Mouse (Mus musculus) ES-E14 (cell line): ENCODE results near the gene Mageb3. TPM values are rescaled to one million over a fixed set of nuclear protein-coding genes. Genes with fewer than 3 reads are reported as not detected.
A peak's percentile ranks its signal among the peaks of the same experiment; 100 is the strongest.

Source experiments
- DNase-seq: peaks from one replicate; pipeline ENCODE4 v3.0.0-alpha.2; 2013; ENCODE audit warnings: low read depth, low spot score
- H3K27ac ChIP-seq: 2 replicates; pipeline ENCODE4 v1.5.1; 2012; ENCODE audit warnings: low read depth, mild to moderate bottlenecking, low read length, moderate library complexity, mixed read lengths; ENCODE audit not compliant: poor library complexity, insufficient read depth, severe bottlenecking
- H3K36me3 ChIP-seq: 2 replicates; pipeline ENCODE4 v1.6.1; 2012; ENCODE audit warnings: mild to moderate bottlenecking, low read length, moderate library complexity, mixed read lengths; ENCODE audit not compliant: control insufficient read depth, poor library complexity, insufficient read depth, severe bottlenecking
- H3K4me1 ChIP-seq, 2 experiments: fragments of 150-350 bp in 1 of 2; sonication (generic) in 1 of 2; 2 replicates each; pipeline ENCODE4 v1.6.1; 2012; ENCODE audit warnings: low read length in 2 of 2, mild to moderate bottlenecking in 1 of 2, mixed read lengths in 1 of 2; ENCODE audit not compliant: control insufficient read depth in 2 of 2, insufficient read depth in 2 of 2, poor library complexity in 1 of 2
- H3K4me3 ChIP-seq, 2 experiments: fragments of 150-350 bp in 1 of 2; sonication (generic) in 1 of 2; 2 replicates each; pipeline ENCODE4 v1.5.1; 2012; ENCODE audit warnings: low read length in 2 of 2, low read depth in 1 of 2, mild to moderate bottlenecking in 1 of 2, mixed read lengths in 1 of 2; ENCODE audit not compliant: insufficient read depth in 1 of 2, poor library complexity in 1 of 2, severe bottlenecking in 1 of 2
- H3K9ac ChIP-seq: 2 replicates; pipeline ENCODE4 v1.6.1; 2012; ENCODE audit warnings: low read depth, mild to moderate bottlenecking, low read length, mixed read lengths; ENCODE audit not compliant: poor library complexity, insufficient read depth, severe bottlenecking
- H3K9me3 ChIP-seq: fragments of 150-350 bp; sonication (generic); 2 replicates; pipeline ENCODE4 v1.6.1; 2012; ENCODE audit warnings: low read depth, mild to moderate bottlenecking, low read length; ENCODE audit not compliant: control insufficient read depth, insufficient read depth
- CHD2 ChIP-seq: IDR thresholded peaks from 2 replicates; pipeline ENCODE4 v1.6.1; 2014; ENCODE audit warnings: mild to moderate bottlenecking, low read depth, low read length, inconsistent platforms
- HCFC1 ChIP-seq: IDR thresholded peaks from 2 replicates; pipeline ENCODE4 v1.6.1; 2012; ENCODE audit warnings: low read length, inconsistent platforms, borderline replicate concordance; ENCODE audit not compliant: insufficient read depth
- MAFK ChIP-seq: IDR thresholded peaks from 2 replicates; pipeline ENCODE4 v1.6.1; 2014; ENCODE audit warnings: mild to moderate bottlenecking, low read depth, low read length, inconsistent platforms; ENCODE audit not compliant: insufficient read depth
- ZC3H11A ChIP-seq: IDR thresholded peaks from 2 replicates; pipeline ENCODE4 v1.6.1; 2012; ENCODE audit warnings: low read depth, mild to moderate bottlenecking, inconsistent platforms, low read length, borderline replicate concordance
- ZNF384 ChIP-seq: IDR thresholded peaks from 2 replicates; pipeline ENCODE4 v1.6.1; 2012; ENCODE audit warnings: low read depth, low read length, inconsistent platforms
- in situ Hi-C, 2 experiments: fragments of 600-800 bp; cut with MboI; formaldehyde crosslinking; loops; one replicate each; pipeline ENCODE4 v1.15.1; 2025; ENCODE audit warnings: low sequenced_read_pairs in 2 of 2, inconsistent platforms in 1 of 2; ENCODE audit not compliant: unreplicated experiment in 2 of 2
- total RNA-seq: library from RNA; depleted of rRNA; stranded (reverse); fragments of 300-350 nt; gene quantifications from 2 replicates; pipeline ENCODE4 v1.2.3, GENCODE M21; 2012; rRNA removed

The Mageb3 gene
- total RNA-seq, result 0.16 and 0.31 TPM in 2 replicates

DNA sequence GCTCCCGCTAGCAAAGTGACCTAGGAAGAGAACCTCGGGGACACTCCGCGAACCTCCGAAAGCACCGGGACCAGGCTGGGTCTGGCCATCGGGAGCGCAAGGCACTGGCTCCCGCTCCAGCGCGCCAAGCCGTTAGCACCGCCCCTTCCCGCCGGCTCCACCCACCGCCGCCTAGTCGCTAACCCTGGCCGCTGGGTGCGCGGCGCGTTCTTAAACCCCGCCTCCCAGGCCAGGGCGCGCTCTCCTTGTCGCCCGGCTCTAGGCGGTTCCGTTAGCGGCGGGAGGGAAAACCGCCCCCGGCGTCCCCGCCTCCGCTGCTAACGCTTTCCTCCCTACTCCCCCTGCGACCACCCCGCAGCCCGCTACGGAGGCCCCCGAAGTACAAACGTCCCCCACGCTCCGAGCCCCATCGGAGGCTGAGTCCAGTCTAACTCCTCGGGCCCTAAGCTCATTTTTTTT lies at the start of gene Mageb3, which contains the start of gene Ctdspl2:
Gene Mageb3 (minus strand): TSS at position 328 of the 459 bp plus-strand sequence.
Gene Ctdspl2 (plus strand): TSS at position 237 of the 459 bp plus-strand sequence.
- Histone ChIP-seq H3K9ac (peak within 1 kb of the TSS; percentile 98), H3K27ac (peak within 1 kb of the TSS; percentile 84), H3K4me3 (peak within 1 kb of the TSS; percentile 88 to 94), H3K4me1 (0 out of 4 replicates have a peak, but pooled peaks cover 2% of the 10 kb centered on the region in 2 experiments), H3K36me3 (no peaks in the 10 kb centered on the region), H3K9me3 (no peaks in the 10 kb centered on the region)
- TF ChIP-seq HCFC1 (peak; percentile 52), MAFK (no peak)
- in situ Hi-C loops, result no loop called here
- peak; percentile 93 for DNase-seq

DNA sequence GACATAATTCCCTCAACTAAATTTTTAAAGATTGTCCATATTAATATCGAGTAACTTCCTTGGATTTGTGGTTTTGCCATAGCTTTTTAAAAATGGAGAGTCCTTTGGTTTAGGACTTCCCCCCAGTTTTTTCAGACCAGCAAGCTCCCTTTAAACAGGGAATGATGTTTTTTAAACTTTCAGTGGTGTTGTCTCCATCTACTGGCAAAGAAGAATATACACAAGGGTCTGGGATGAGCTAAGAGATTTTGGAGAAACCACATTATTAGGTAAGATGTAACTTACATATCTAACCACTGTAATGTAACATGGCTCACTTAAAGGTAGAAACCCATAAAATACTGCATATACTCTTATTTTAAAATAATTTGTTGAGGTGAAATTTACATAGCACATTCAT lies 39.8 kb upstream of the Mageb3 start:
- Histone ChIP-seq H3K4me1 (no peaks in the 10 kb centered on the region), H3K9me3 (no peaks in the 10 kb centered on the region), H3K27ac (no peak overlapping the region), H3K4me3 (no peak overlapping the region), H3K36me3 (peaks cover 3% of the 10 kb centered on the region; the same call in 1 of the 2 replicates), H3K9ac (no peak overlapping the region)
- in situ Hi-C loops, result no loop called here
- DNase-seq, result no peak
- TF ChIP-seq ZC3H11A, result no peak
- TF ChIP-seq HCFC1, result no peak
- no peak for TF ChIP-seq ZNF384
- no peak for TF ChIP-seq MAFK

DNA sequence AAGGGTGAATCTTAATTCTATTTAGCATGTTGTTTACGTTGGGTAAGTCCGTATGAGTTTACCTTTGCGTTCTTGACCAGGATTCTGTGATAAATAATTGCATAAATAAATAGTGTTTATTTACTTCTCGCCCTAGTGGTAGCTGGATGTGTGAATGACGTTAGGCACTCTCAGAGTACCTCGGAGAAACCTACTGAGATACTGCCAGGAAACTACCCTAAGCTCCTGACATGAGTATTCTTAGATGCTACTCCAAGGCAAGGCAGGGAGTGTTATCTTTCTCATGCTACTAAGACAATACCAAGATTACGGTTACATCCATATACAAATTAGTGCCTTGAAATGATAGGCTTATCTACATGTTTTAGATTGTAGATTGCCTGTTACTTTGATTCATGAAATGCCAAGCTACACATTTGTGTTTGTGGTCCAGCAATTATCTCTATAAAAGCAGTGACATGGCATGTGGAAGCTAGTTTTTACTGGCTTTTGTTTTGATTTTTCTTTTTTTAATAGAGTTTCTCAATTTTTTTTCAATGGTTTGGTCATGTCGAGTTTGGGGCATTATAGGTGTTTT lies 1.4 kb upstream of the Mageb3 start:
- Histone ChIP-seq H3K9ac (peak overlapping the region; percentile 98; the same call in 1 of the 2 replicates), H3K27ac (no peak overlapping the region), H3K9me3 (no peaks in the 10 kb centered on the region), H3K36me3 (no peaks in the 10 kb centered on the region; the same call in 1 of the 2 replicates), H3K4me1 (0 out of 4 replicates have a peak, but pooled peaks cover 2% of the 10 kb centered on the region in 2 experiments), H3K4me3 (peak overlapping the region; percentile 88 to 94)
- DNase-seq, result no peak
- TF ChIP-seq ZNF384, result no peak
- TF ChIP-seq ZC3H11A, result no peak
- no peak for TF ChIP-seq CHD2
- no peak for TF ChIP-seq HCFC1
- TF ChIP-seq MAFK, result no peak
- in situ Hi-C loops, result no loop called here

DNA sequence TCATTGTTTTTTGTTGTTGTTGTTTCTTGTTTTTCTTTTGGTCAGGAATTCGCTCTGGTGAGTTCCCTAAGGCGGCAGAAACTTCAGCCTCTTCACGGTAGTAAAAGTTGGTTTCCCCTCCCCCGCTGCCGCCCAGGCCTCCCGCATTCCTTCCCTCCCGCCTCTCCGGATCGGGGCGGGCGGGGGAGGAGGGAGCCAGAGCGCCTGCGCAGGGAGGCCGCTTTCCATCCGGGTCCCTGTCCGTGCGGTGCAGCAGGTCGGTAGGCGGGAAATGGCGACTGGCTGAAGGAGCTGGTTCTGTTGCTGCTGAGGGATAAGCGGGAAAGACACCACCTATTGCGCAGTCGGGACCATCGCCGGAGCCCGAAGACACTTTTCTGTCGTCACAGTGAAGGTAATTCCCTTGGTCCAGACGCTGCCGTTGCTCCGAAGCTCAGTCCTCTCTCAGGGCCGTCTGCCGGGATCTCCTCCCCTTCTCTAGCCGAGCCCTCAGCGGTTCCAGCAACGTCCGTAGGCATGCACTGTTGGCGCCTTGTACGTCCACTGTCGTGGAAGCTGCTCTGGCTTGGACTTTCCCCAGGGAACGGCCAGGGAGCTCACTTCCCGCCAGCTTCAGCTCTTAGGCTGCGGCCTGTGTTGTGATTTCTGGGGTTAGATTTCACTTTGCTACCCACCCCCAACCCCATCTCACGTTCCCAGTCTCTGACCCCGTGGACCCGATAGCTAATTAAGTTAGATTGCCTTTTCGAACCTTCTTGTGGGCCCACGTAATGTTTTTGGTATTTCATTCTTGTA lies 529 bp upstream of the Mageb3 start:
- DNase-seq, result peak; percentile 88
- peak overlapping the region; percentile 98 for H3K9ac ChIP-seq
- no peaks in the 10 kb centered on the region for H3K36me3 ChIP-seq
- 0 out of 4 replicates have a peak, but pooled peaks cover 2% of the 10 kb centered on the region in 2 experiments for H3K4me1 ChIP-seq
- TF ChIP-seq ZC3H11A (no peak), MAFK (no peak), HCFC1 (no peak), CHD2 (no peak), ZNF384 (no peak)
- H3K9me3 ChIP-seq, result no peaks in the 10 kb centered on the region
- peak overlapping the region; percentile 84 for H3K27ac ChIP-seq
- peak overlapping the region; percentile 88 to 94 for H3K4me3 ChIP-seq
- in situ Hi-C loops, result no loop called here
